Mouse (Mus musculus) heart, adult 2 months (tissue): ENCODE results near the gene Rab4b.

Source experiments
- CTCF ChIP-seq: fragments of 200-600 bp; IDR thresholded peaks from 2 replicates; pipeline ENCODE4 v1.8.1; 2022; ENCODE audit warnings: antibody characterized with exemption, mild to moderate bottlenecking, moderate library complexity
- EP300 ChIP-seq: fragments of 200-500 bp; IDR thresholded peaks from 2 replicates; pipeline ENCODE4 v1.6.1; 2011; ENCODE audit warnings: low read depth, low read length, control low read depth; ENCODE audit not compliant: insufficient read depth
- POLR2A ChIP-seq: fragments of 200-500 bp; IDR thresholded peaks from 2 replicates; pipeline ENCODE4 v1.6.1; 2011; ENCODE audit warnings: mild to moderate bottlenecking, low read depth, low read length, control low read depth; ENCODE audit not compliant: insufficient read depth

GRCm38 (mm10) chr7:27203730-27204449 lies 25.2 kb upstream of the Rab4b start:
- no peak for TF ChIP-seq EP300
- no peak for TF ChIP-seq CTCF
- no peak for TF ChIP-seq POLR2A
